Mouse (Mus musculus): ENCODE measurements around the gene Kat5.

Gene Kat5

GRCm38 (mm10) chr19:5609547-5610404 is at the start of gene Kat5:
TSS of gene Kat5 (minus strand) at chr19:5610237.
- DNase-seq: peak; percentile 97

- DNase-seq: no peak
Measured at GRCm38 (mm10) chr19:5654720-5655298, 44.8 kb upstream of the Kat5 start.

- peak; percentile 22 for DNase-seq
Measured at GRCm38 (mm10) chr19:5653969-5654719, 44.1 kb upstream of the Kat5 start.

- DNase-seq: no peak
Measured at GRCm38 (mm10) chr19:5652570-5652969, 42.5 kb upstream of the Kat5 start.

- DNase-seq: no peak
Measured at GRCm38 (mm10) chr19:5651502-5652274, 41.7 kb upstream of the Kat5 start.

GRCm38 (mm10) chr19:5649298-5649741 is 39.3 kb upstream of the Kat5 start:
- DNase-seq: no peak

- DNase-seq: peak; percentile 83
Measured at GRCm38 (mm10) chr19:5648401-5649297, 38.6 kb upstream of the Kat5 start.

GRCm38 (mm10) chr19:5647791-5648190 is 37.8 kb upstream of the Kat5 start:
- DNase-seq: no peak

- DNase-seq: no peak
Measured at GRCm38 (mm10) chr19:5646731-5647330, 36.8 kb upstream of the Kat5 start.

- no peak for DNase-seq
Measured at GRCm38 (mm10) chr19:5645280-5645679, 35.2 kb upstream of the Kat5 start.

- DNase-seq: no peak
Measured at GRCm38 (mm10) chr19:5641641-5642040, 31.6 kb upstream of the Kat5 start.

GRCm38 (mm10) chr19:5641021-5641420 is 31.0 kb upstream of the Kat5 start:
- no peak for DNase-seq

- DNase-seq: no peak
Measured at GRCm38 (mm10) chr19:5640339-5640738, 30.3 kb upstream of the Kat5 start.

- DNase-seq: no peak
Measured at GRCm38 (mm10) chr19:5638416-5639005, 28.5 kb upstream of the Kat5 start.

GRCm38 (mm10) chr19:5637069-5638047 is 27.3 kb upstream of the Kat5 start, which contains the start of gene Rela:
TSS of gene Rela (plus strand) at chr19:5637483.
- DNase-seq: peak; percentile 94

- DNase-seq: no peak
Measured at GRCm38 (mm10) chr19:5636571-5637041, 26.6 kb upstream of the Kat5 start.

- no peak for DNase-seq
Measured at GRCm38 (mm10) chr19:5636036-5636570, 26.1 kb upstream of the Kat5 start.

- no peak for DNase-seq
Measured at GRCm38 (mm10) chr19:5632120-5632519, 22.1 kb upstream of the Kat5 start.

- DNase-seq: no peak
Measured at GRCm38 (mm10) chr19:5629907-5630306, 19.9 kb upstream of the Kat5 start.

Data from kidney, adult 18-20 months (tissue).